Mouse (Mus musculus) limb, embryonic 15.5 days (tissue): ENCODE results near the gene Ptprg. TPM values are rescaled to one million over a fixed set of nuclear protein-coding genes. Genes with fewer than 3 reads are reported as not detected.
"Not testable (repeated sequence)": the region's sequence is repeated elsewhere in the genome, so short reads cannot be mapped to it uniquely, and the experiment has no call there.

Experiments
- ATAC-seq: fragments of 200-750 bp; cut with Nextera tagmentation; 2 replicates; pipeline ENCODE4 v1.8.0; 2017; ENCODE audit warnings: low read depth, moderate TSS enrichment; ENCODE audit not compliant: insufficient number of reproducible peaks, low FRiP score, low TSS enrichment
- H3K27ac ChIP-seq: fragments of 300-500 bp; sonication (generic); 2 replicates; pipeline ENCODE4 v1.5.1; 2015; ENCODE audit warnings: moderate library complexity, mild to moderate bottlenecking, inconsistent platforms
- H3K27me3 ChIP-seq: fragments of 300-500 bp; sonication (generic); 2 replicates; pipeline ENCODE4 v1.6.1; 2015; ENCODE audit warnings: inconsistent platforms
- H3K36me3 ChIP-seq: fragments of 300-500 bp; sonication (generic); 2 replicates; pipeline ENCODE4 v1.6.1; 2015; ENCODE audit warnings: inconsistent platforms
- H3K4me1 ChIP-seq: fragments of 300-500 bp; sonication (generic); 2 replicates; pipeline ENCODE4 v1.6.1; 2015; ENCODE audit warnings: inconsistent platforms
- H3K4me2 ChIP-seq: fragments of 300-500 bp; sonication (generic); 2 replicates; pipeline ENCODE4 v1.6.1; 2015; ENCODE audit warnings: mild to moderate bottlenecking, inconsistent platforms
- H3K4me3 ChIP-seq: fragments of 300-500 bp; sonication (generic); 2 replicates; pipeline ENCODE4 v1.5.1; 2015; ENCODE audit warnings: mild to moderate bottlenecking, inconsistent platforms
- H3K9ac ChIP-seq: fragments of 300-500 bp; sonication (generic); 2 replicates; pipeline ENCODE4 v1.6.1; 2015; ENCODE audit warnings: inconsistent platforms
- H3K9me3 ChIP-seq: fragments of 300-500 bp; sonication (generic); 2 replicates; pipeline ENCODE4 v1.6.1; 2016; ENCODE audit warnings: inconsistent platforms
- WGBS: fragments of 180-500 bp; shearing (Covaris S2); methylation state at CpG from one replicate; pipeline ENCODE4 v1.1.7; 2015; 5-methylcytosine and 5-hydroxymethylcytosine counted together
- polyA plus RNA-seq: library from polyadenylated mRNA; unstranded; fragments of >200 nt; fragmentation: Nextera tagmentation; extraction: Ambion mirVana; gene quantifications from 2 replicates; pipeline ENCODE4 v1.2.1, GENCODE M21; 2015

Ptprg gene
- polyA plus RNA-seq, 1 experiment from 2014 or later, result 27.3 TPM

GRCm38 (mm10) chr14:12283641-12284040 is 730.3 kb downstream of the Ptprg start, which contains the start of gene Gm49355:
Gm49355 (plus strand) TSS chr14:12283976.
- Histone ChIP-seq H3K9me3 (no peaks in the 10 kb centered on the region), H3K4me3 (peak within 1 kb of the TSS; percentile 71), H3K27ac (peak within 1 kb of the TSS; percentile 95), H3K4me2 (peak within 1 kb of the TSS; percentile 49), H3K27me3 (no peaks in the 10 kb centered on the region), H3K9ac (peak within 1 kb of the TSS; percentile 74), H3K4me1 (no peaks in the 10 kb centered on the region), H3K36me3 (0 out of 2 replicates have a peak, but pooled peaks cover 4% of the 10 kb centered on the region)
- WGBS, result 77% methylated on average over 6 of the region's 6 CpGs
- no peak for ATAC-seq

- H3K36me3 ChIP-seq, result 0 out of 2 replicates have a peak, but pooled peaks cover 8% of the 10 kb centered on the region
Observed at GRCm38 (mm10) chr14:12284141-12284912, 731.0 kb downstream of the Ptprg start, which contains the start of gene 3830406C13Rik. 3830406C13Rik (plus strand) TSS chr14:12284173.

GRCm38 (mm10) chr14:12289747-12290146 is 736.4 kb downstream of the Ptprg start:
- H3K9me3 ChIP-seq, H3K4me1 ChIP-seq, H3K9ac ChIP-seq, H3K4me2 ChIP-seq, H3K27me3 ChIP-seq, H3K36me3 ChIP-seq, ATAC-seq, H3K27ac ChIP-seq, H3K4me3 ChIP-seq: not testable (repeated sequence)

More at GRCm38 (mm10) chr14:12284141-12284912, 731.0 kb downstream of the Ptprg start, which contains the start of gene 3830406C13Rik:
- Histone ChIP-seq H3K27ac (peak within 1 kb of the TSS; percentile 95), H3K9ac (peak within 1 kb of the TSS; percentile 74), H3K4me1 (no peaks in the 10 kb centered on the region), H3K4me3 (peak within 1 kb of the TSS; percentile 71), H3K27me3 (no peaks in the 10 kb centered on the region), H3K4me2 (peak within 1 kb of the TSS; percentile 49), H3K9me3 (no peaks in the 10 kb centered on the region)
- peak; percentile 95 for ATAC-seq
- under 1% methylated on average over 48 of the region's 48 CpGs for WGBS

Other genes with a start within 250 kb of the Ptprg start
- 1.4 and 1.5 TPM in 2 replicates for gene Gm3839, start 196.8 kb upstream of the Ptprg start, polyA plus RNA-seq